Mouse (Mus musculus) heart, adult 2 months (tissue): ENCODE data around the gene Stx19. TPM values are rescaled to one million over a fixed set of nuclear protein-coding genes. Genes with fewer than 3 reads are reported as not detected.
A peak's percentile ranks its signal among the peaks of the same experiment; 100 is the strongest.

Source experiments
- DNase-seq, 2 experiments: peaks; one replicate each; pipeline ENCODE4 v3.0.0; 2021
- H3K27ac ChIP-seq: fragments of 200-600 bp; 2 replicates; pipeline ENCODE4 v1.8.1; 2022
- H3K27me3 ChIP-seq: fragments of 200-500 bp; 2 replicates; pipeline ENCODE4 v1.6.1; 2012; ENCODE audit warnings: mild to moderate bottlenecking, low read length, inconsistent platforms, mixed read lengths; ENCODE audit not compliant: control insufficient read depth, insufficient read depth
- H3K36me3 ChIP-seq: fragments of 200-500 bp; 2 replicates; pipeline ENCODE4 v1.6.1; 2012; ENCODE audit warnings: low read length, inconsistent platforms; ENCODE audit not compliant: control insufficient read depth, insufficient read depth
- H3K4me1 ChIP-seq: fragments of 200-500 bp; 2 replicates; pipeline ENCODE4 v1.6.1; 2011; ENCODE audit warnings: low read length; ENCODE audit not compliant: control insufficient read depth, insufficient read depth
- H3K4me3 ChIP-seq: fragments of 200-600 bp; 2 replicates; pipeline ENCODE4 v1.8.1; 2022
- H3K79me2 ChIP-seq: fragments of 200-500 bp; replicated peaks from 2 replicates; pipeline ENCODE4 v1.6.1; 2012; ENCODE audit warnings: mild to moderate bottlenecking, inconsistent platforms, low read length, moderate library complexity, mixed read lengths; ENCODE audit not compliant: control insufficient read depth, insufficient read depth
- H3K9ac ChIP-seq: fragments of 200-500 bp; 2 replicates; pipeline ENCODE4 v1.6.1; 2012; ENCODE audit warnings: low read depth, mild to moderate bottlenecking, control low read depth, inconsistent platforms, low read length, mixed read lengths
- CTCF ChIP-seq: fragments of 200-600 bp; IDR thresholded peaks from 2 replicates; pipeline ENCODE4 v1.8.1; 2022; ENCODE audit warnings: antibody characterized with exemption, mild to moderate bottlenecking, moderate library complexity
- EP300 ChIP-seq: fragments of 200-500 bp; IDR thresholded peaks from 2 replicates; pipeline ENCODE4 v1.6.1; 2011; ENCODE audit warnings: low read depth, low read length, control low read depth; ENCODE audit not compliant: insufficient read depth
- POLR2A ChIP-seq: fragments of 200-500 bp; IDR thresholded peaks from 2 replicates; pipeline ENCODE4 v1.6.1; 2011; ENCODE audit warnings: mild to moderate bottlenecking, low read depth, low read length, control low read depth; ENCODE audit not compliant: insufficient read depth
- WGBS: fragments of 180-500 bp; shearing (Covaris S2); methylation state at CpG from one replicate; pipeline ENCODE4 v1.1.7; 2018; 5-methylcytosine and 5-hydroxymethylcytosine counted together
- intact Hi-C: fragments of 180-260 bp; cut with DNase I; formaldehyde crosslinking; loops from one replicate; pipeline ENCODE4 v1.15.1; 2025
- polyA plus RNA-seq: library from polyadenylated mRNA; depleted of rRNA; stranded (reverse); fragments of >200 nt; gene quantifications from 2 replicates; pipeline ENCODE4 v1.2.3, GENCODE M21; 2012
- total RNA-seq, 2 experiments: library from RNA; stranded (reverse); gene quantifications; 2 replicates each; pipeline ENCODE4 v1.2.3; 2021

The Stx19 gene
- total and polyA plus RNA-seq, 3 experiments, result 0.06 TPM; not detected in 2

- WGBS, result 85% methylated on average over 4 of the region's 4 CpGs
- DNase-seq, result no peak
- Histone ChIP-seq H3K9ac (no peak overlapping the region), H3K4me3 (no peak overlapping the region), H3K79me2 (no peaks in the 10 kb centered on the region), H3K36me3 (no peaks in the 10 kb centered on the region), H3K4me1 (peaks cover 2% of the 10 kb centered on the region; the same call in 1 of the 2 replicates), H3K27ac (no peak overlapping the region), H3K27me3 (no peaks in the 10 kb centered on the region)
- TF ChIP-seq POLR2A (no peak), CTCF (no peak), EP300 (no peak)
- intact Hi-C loops, result no loop called here
Observed at GRCm38 (mm10) chr16:62810855-62811254, 3.6 kb upstream of the Stx19 start.

DNA sequence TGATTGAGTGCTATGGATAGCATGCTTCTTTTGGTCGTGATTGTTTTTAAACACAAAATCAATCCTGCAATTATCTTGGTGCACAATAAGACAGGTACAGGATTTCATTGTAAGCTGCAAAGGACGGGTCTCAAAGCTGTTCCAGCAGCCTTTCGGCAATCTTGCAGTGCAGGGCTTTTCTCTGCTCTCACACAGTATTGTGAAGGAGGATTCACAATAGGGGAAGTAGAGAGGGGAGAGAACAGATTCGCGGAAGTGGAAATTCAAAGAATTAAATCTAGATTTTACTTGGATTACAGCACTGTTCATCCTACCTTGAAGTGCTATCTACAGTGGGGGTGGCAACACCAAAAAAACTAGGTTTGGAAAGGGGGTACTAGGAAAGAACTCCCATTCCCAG, 686 bp upstream of the Stx19 start:
- H3K27me3 ChIP-seq, result no peaks in the 10 kb centered on the region
- H3K27ac ChIP-seq, result no peak overlapping the region
- no peaks in the 10 kb centered on the region for H3K79me2 ChIP-seq
- DNase-seq, result no peak
- H3K4me3 ChIP-seq, result no peak overlapping the region
- no peak overlapping the region for H3K9ac ChIP-seq
- WGBS, result 85% methylated on average over 5 of the region's 5 CpGs
- no peaks in the 10 kb centered on the region for H3K36me3 ChIP-seq
- no peaks in the 10 kb centered on the region for H3K4me1 ChIP-seq
- no peak for TF ChIP-seq CTCF
- no peak for TF ChIP-seq POLR2A
- intact Hi-C loops, result no loop called here

DNA sequence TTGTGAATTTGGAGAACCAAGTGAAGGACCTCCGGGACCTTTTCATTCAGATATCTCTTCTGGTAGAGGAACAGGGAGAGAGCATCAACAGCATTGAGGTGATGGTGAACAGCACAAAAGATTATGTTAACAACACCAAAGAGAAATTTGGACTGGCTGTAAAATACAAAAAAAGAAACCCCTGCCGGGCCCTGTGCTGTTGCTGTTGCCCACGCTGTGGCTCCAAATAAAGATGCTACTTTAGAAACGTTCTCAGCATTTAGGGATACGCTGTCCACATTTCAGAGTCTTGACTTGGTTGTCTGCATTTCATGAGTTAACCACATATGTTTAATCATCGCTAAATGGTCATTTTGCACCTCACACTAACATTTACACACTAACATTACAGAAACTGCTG, 8.0 kb downstream of the Stx19 start:
- H3K4me3 ChIP-seq, result no peak overlapping the region
- TF ChIP-seq CTCF (no peak), POLR2A (no peak), EP300 (no peak)
- DNase-seq, result no peak
- H3K4me1 ChIP-seq, result no peaks in the 10 kb centered on the region
- H3K79me2 ChIP-seq, result no peaks in the 10 kb centered on the region
- no peak overlapping the region for H3K9ac ChIP-seq
- no peak overlapping the region for H3K27ac ChIP-seq
- 95% methylated on average over 6 of the region's 6 CpGs for WGBS
- H3K27me3 ChIP-seq, result no peaks in the 10 kb centered on the region
- no peaks in the 10 kb centered on the region for H3K36me3 ChIP-seq
- intact Hi-C loops, result no loop called here

DNA sequence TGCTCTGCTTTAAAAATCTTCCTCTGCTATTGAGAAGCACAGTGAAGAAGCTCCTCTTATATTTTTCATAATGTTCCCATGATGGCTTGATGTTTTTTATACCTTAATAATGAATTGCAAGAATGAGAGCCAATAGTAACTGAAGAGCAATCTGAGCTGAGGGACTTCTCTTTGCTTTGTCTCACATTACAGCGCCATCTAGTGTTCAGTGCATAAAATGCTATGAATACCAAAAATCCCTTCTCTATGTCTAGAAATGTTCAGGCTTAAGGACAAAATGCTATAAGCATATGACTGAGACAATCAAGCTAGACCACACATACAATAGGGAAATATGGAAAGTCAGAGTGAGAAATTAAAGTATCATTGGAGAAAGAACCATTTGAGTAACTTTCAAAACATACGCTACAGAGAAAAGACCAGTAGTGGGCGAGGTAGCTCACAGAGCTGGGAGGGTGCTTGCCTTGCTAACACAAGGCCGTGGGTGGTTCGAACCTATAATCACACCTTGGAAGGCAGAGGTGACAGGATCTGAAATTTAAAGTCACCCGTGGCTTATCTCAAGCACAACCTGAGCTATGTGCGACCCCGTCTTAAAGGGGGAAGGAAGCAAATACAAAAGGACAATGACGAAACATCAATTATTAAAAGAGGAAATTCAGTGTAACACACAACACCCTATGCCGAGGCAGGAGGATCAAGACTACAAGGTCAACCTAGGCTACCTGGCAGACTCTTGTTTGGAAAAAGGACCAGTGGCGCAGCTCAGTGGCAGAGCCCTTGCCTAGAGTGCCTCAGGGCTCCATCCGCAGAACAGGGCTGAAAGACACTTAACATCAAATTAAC, 11.9 kb downstream of the Stx19 start:
- no peak for DNase-seq
- no peaks in the 10 kb centered on the region for H3K79me2 ChIP-seq
- H3K27me3 ChIP-seq, result no peaks in the 10 kb centered on the region
- no peak overlapping the region for H3K27ac ChIP-seq
- intact Hi-C loops, result loop anchor here (2.0 kb wide), 1 partner anchor 44 kb away; no protein-coding TSS in a partner anchor
- H3K9ac ChIP-seq, result no peak overlapping the region
- H3K4me3 ChIP-seq, result no peak overlapping the region
- TF ChIP-seq CTCF, result peak; percentile 91
- TF ChIP-seq POLR2A, result no peak
- TF ChIP-seq EP300, result no peak
- H3K36me3 ChIP-seq, result no peaks in the 10 kb centered on the region
- no peaks in the 10 kb centered on the region for H3K4me1 ChIP-seq
- 62% methylated on average over 12 of the region's 12 CpGs for WGBS

GRCm38 (mm10) chr16:62832027-62832426, 17.6 kb downstream of the Stx19 start:
- Histone ChIP-seq H3K27ac (peak overlapping the region; percentile 33; the same call in 1 of the 2 replicates), H3K79me2 (no peaks in the 10 kb centered on the region), H3K4me1 (peaks cover 3% of the 10 kb centered on the region; the same call in 1 of the 2 replicates), H3K9ac (no peak overlapping the region), H3K4me3 (no peak overlapping the region), H3K27me3 (no peaks in the 10 kb centered on the region), H3K36me3 (no peaks in the 10 kb centered on the region)
- WGBS, result 44% methylated on average over 2 of the region's 2 CpGs
- intact Hi-C loops, result no loop called here
- no peak for TF ChIP-seq POLR2A
- no peak for TF ChIP-seq EP300
- no peak for TF ChIP-seq CTCF
- DNase-seq, result no peak

DNA sequence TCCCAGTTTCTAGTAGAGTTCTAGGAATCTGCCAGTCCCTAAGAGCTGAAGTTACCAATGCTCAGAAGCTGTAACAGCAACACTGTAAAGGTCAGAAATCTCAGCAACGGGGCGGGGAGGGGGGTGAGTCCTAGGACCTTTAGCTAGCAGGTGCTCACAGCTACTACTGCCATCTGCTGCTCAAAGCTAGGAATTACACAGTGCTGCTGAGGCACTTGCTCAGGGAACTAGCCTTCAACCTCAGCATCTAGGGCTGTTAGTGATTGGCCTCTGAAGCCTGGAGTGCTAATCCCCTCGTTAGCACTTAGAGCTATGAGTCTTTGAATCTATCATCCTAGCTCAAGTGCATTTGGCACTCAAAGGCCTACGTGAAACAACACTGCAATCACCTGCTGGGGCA, 18.0 kb downstream of the Stx19 start:
- Histone ChIP-seq H3K27ac (no peak overlapping the region), H3K79me2 (no peaks in the 10 kb centered on the region; the same call in 1 of the 2 replicates), H3K4me1 (peaks cover 3% of the 10 kb centered on the region; the same call in 1 of the 2 replicates), H3K36me3 (no peaks in the 10 kb centered on the region), H3K27me3 (no peaks in the 10 kb centered on the region), H3K4me3 (no peak overlapping the region), H3K9ac (no peak overlapping the region)
- intact Hi-C loops, result no loop called here
- TF ChIP-seq CTCF, result peak; percentile 93
- no peak for TF ChIP-seq POLR2A
- peak; percentile 24 to 37 for DNase-seq
- 21% methylated on average over 4 of the region's 4 CpGs for WGBS
